Mouse (Mus musculus) intestine, embryonic 16.5 days (tissue): ENCODE measurements around the gene Mettl7b. TPM values are rescaled to one million over a fixed set of nuclear protein-coding genes. Genes with fewer than 3 reads are reported as not detected.
A peak's percentile ranks its signal among the peaks of the same experiment; 100 is the strongest.

Source experiments
- ATAC-seq: fragments of 200-750 bp; cut with Nextera tagmentation; 2 replicates; pipeline ENCODE4 v1.8.0; 2017; ENCODE audit warnings: moderate TSS enrichment, moderate library complexity
- H3K27ac ChIP-seq: fragments of 300-500 bp; sonication (generic); 2 replicates; pipeline ENCODE4 v1.5.1; 2014; ENCODE audit warnings: mild to moderate bottlenecking, low read length
- H3K27me3 ChIP-seq: fragments of 300-500 bp; sonication (generic); replicated peaks from 2 replicates; pipeline ENCODE4 v1.6.1; 2014; ENCODE audit warnings: low read length, control low read depth, mixed read lengths; ENCODE audit not compliant: control insufficient read depth, insufficient read depth
- H3K36me3 ChIP-seq: fragments of 300-500 bp; sonication (generic); 2 replicates; pipeline ENCODE4 v1.6.1; 2014; ENCODE audit warnings: low read length, control low read depth; ENCODE audit not compliant: control insufficient read depth, insufficient read depth
- H3K4me1 ChIP-seq: fragments of 300-500 bp; sonication (generic); 2 replicates; pipeline ENCODE4 v1.6.1; 2014; ENCODE audit warnings: low read length, control low read depth, mixed read lengths; ENCODE audit not compliant: control insufficient read depth, insufficient read depth
- H3K4me2 ChIP-seq: fragments of 300-500 bp; sonication (generic); 2 replicates; pipeline ENCODE4 v1.6.1; 2014; ENCODE audit warnings: low read depth, low read length, control low read depth
- H3K4me3 ChIP-seq: fragments of 300-500 bp; sonication (generic); 2 replicates; pipeline ENCODE4 v1.5.1; 2014; ENCODE audit warnings: mild to moderate bottlenecking, low read length
- H3K9ac ChIP-seq: fragments of 300-500 bp; sonication (generic); 2 replicates; pipeline ENCODE4 v1.6.1; 2014; ENCODE audit warnings: low read depth, low read length
- H3K9me3 ChIP-seq: fragments of 300-500 bp; sonication (generic); 2 replicates; pipeline ENCODE4 v1.6.1; 2016; ENCODE audit warnings: low read length, control low read depth; ENCODE audit not compliant: control insufficient read depth
- whole genome bisulfite sequencing: fragments of 180-500 bp; shearing (Covaris S2); extraction: QIAGEN DNeasy Blood & Tissue Kit; methylation state at CpG from one replicate; pipeline ENCODE4 v1.1.7; 2014; 5-methylcytosine and 5-hydroxymethylcytosine counted together
- polyA plus RNA-seq: library from polyadenylated mRNA; unstranded; fragments of >200 nt; fragmentation: Nextera tagmentation; extraction: Ambion mirVana; gene quantifications from 2 replicates; pipeline ENCODE4 v1.2.1, GENCODE M21; 2015

Mettl7b gene
- polyA plus RNA-seq, 1 experiment from 2014 or later = 23.2 TPM

- no peaks in the 10 kb centered on the region for H3K9me3 ChIP-seq
- 61% methylated on average over 3 of the region's 3 CpGs for WGBS
- H3K4me2 ChIP-seq = no peak overlapping the region
- no peaks in the 10 kb centered on the region for H3K27me3 ChIP-seq
- H3K9ac ChIP-seq = no peak overlapping the region
- peak; percentile 38; the same call in 1 of the 2 replicates for ATAC-seq
- H3K4me3 ChIP-seq = no peak overlapping the region
- no peaks in the 10 kb centered on the region for H3K4me1 ChIP-seq
- no peaks in the 10 kb centered on the region for H3K36me3 ChIP-seq
- no peak overlapping the region for H3K27ac ChIP-seq
These were observed 20.0 kb upstream of the Mettl7b start for GRCm38 (mm10) chr10:128980644-128981365.

GRCm38 (mm10) chr10:128977522-128978114, 16.8 kb upstream of the Mettl7b start:
- Histone ChIP-seq H3K27me3 (no peaks in the 10 kb centered on the region), H3K9me3 (no peaks in the 10 kb centered on the region), H3K9ac (no peak overlapping the region), H3K4me1 (no peaks in the 10 kb centered on the region), H3K27ac (no peak overlapping the region), H3K4me2 (no peak overlapping the region), H3K36me3 (no peaks in the 10 kb centered on the region), H3K4me3 (no peak overlapping the region)
- WGBS = 23% methylated on average over 9 of the region's 9 CpGs
- ATAC-seq = peak; percentile 76

- no peaks in the 10 kb centered on the region for H3K9me3 ChIP-seq
- no peak overlapping the region for H3K4me2 ChIP-seq
- no peaks in the 10 kb centered on the region for H3K4me1 ChIP-seq
- no peak for ATAC-seq
- WGBS = 52% methylated on average over 3 of the region's 3 CpGs
- no peaks in the 10 kb centered on the region for H3K36me3 ChIP-seq
- no peaks in the 10 kb centered on the region for H3K27me3 ChIP-seq
- H3K4me3 ChIP-seq = no peak overlapping the region
- H3K27ac ChIP-seq = no peak overlapping the region
- H3K9ac ChIP-seq = no peak overlapping the region
These were observed 15.6 kb upstream of the Mettl7b start for GRCm38 (mm10) chr10:128976395-128976794.

- ATAC-seq = no peak
- WGBS = 73% methylated on average over 4 of the region's 4 CpGs
These were observed 12.1 kb upstream of the Mettl7b start for GRCm38 (mm10) chr10:128972841-128973240.

GRCm38 (mm10) chr10:128970740-128971250, 10.0 kb upstream of the Mettl7b start:
- WGBS = 39% methylated on average over 1 of the region's 1 CpGs
- Histone ChIP-seq H3K27me3 (no peaks in the 10 kb centered on the region), H3K27ac (no peak overlapping the region), H3K4me1 (peaks cover 3% of the 10 kb centered on the region; the same call in 1 of the 2 replicates), H3K4me3 (no peak overlapping the region), H3K9ac (no peak overlapping the region), H3K36me3 (no peaks in the 10 kb centered on the region), H3K4me2 (no peak overlapping the region), H3K9me3 (no peaks in the 10 kb centered on the region)
- no peak; the same call in 1 of the 2 replicates for ATAC-seq

More at GRCm38 (mm10) chr10:128972841-128973240, 12.1 kb upstream of the Mettl7b start:
- Histone ChIP-seq H3K9ac (no peak overlapping the region), H3K27ac (no peak overlapping the region), H3K27me3 (no peaks in the 10 kb centered on the region), H3K9me3 (no peaks in the 10 kb centered on the region), H3K36me3 (no peaks in the 10 kb centered on the region), H3K4me3 (no peak overlapping the region), H3K4me2 (no peak overlapping the region), H3K4me1 (peaks cover 3% of the 10 kb centered on the region; the same call in 1 of the 2 replicates)

- 25% methylated on average over 1 of the region's 1 CpGs for WGBS
- Histone ChIP-seq H3K9me3 (no peaks in the 10 kb centered on the region), H3K4me1 (peaks cover 12% of the 10 kb centered on the region; the same call in 1 of the 2 replicates), H3K4me3 (no peak overlapping the region), H3K36me3 (no peaks in the 10 kb centered on the region), H3K27ac (no peak overlapping the region), H3K4me2 (no peak overlapping the region), H3K27me3 (no peaks in the 10 kb centered on the region), H3K9ac (no peak overlapping the region)
- ATAC-seq = peak; percentile 68
These were observed 7.6 kb upstream of the Mettl7b start for GRCm38 (mm10) chr10:128968341-128968749.

GRCm38 (mm10) chr10:128965871-128966270, 5.1 kb upstream of the Mettl7b start:
- Histone ChIP-seq H3K4me1 (peaks cover 20% of the 10 kb centered on the region; the same call in 1 of the 2 replicates), H3K9ac (no peak overlapping the region), H3K4me2 (no peak overlapping the region), H3K27me3 (no peaks in the 10 kb centered on the region), H3K36me3 (no peaks in the 10 kb centered on the region), H3K27ac (peak overlapping the region; percentile 69; the same call in 1 of the 2 replicates), H3K9me3 (no peaks in the 10 kb centered on the region), H3K4me3 (no peak overlapping the region)
- no peak for ATAC-seq
- WGBS = 63% methylated on average over 6 of the region's 6 CpGs

GRCm38 (mm10) chr10:128964961-128965360, 4.2 kb upstream of the Mettl7b start:
- Histone ChIP-seq H3K27ac (no peak overlapping the region), H3K27me3 (no peaks in the 10 kb centered on the region), H3K9ac (no peak overlapping the region), H3K9me3 (no peaks in the 10 kb centered on the region), H3K4me3 (no peak overlapping the region), H3K4me1 (peaks cover 27% of the 10 kb centered on the region; the same call in 1 of the 2 replicates), H3K36me3 (no peaks in the 10 kb centered on the region), H3K4me2 (no peak overlapping the region)
- 58% methylated on average over 2 of the region's 2 CpGs for WGBS
- ATAC-seq = 0 out of 2 replicates have a peak, but pooled peaks have one; percentile 12

GRCm38 (mm10) chr10:128960142-128960541, 646 bp downstream of the Mettl7b start:
- WGBS = 78% methylated on average over 4 of the region's 4 CpGs
- no peaks in the 10 kb centered on the region for H3K27me3 ChIP-seq
- ATAC-seq = peak; percentile 6
- peaks cover 27% of the 10 kb centered on the region; the same call in 1 of the 2 replicates for H3K4me1 ChIP-seq
- peak overlapping the region; percentile 44 for H3K4me2 ChIP-seq
- H3K4me3 ChIP-seq = peak overlapping the region; percentile 17
- no peaks in the 10 kb centered on the region for H3K9me3 ChIP-seq
- no peaks in the 10 kb centered on the region for H3K36me3 ChIP-seq
- H3K27ac ChIP-seq = peak overlapping the region; percentile 59
- H3K9ac ChIP-seq = peak overlapping the region; percentile 1; the same call in 1 of the 2 replicates
